Mouse (Mus musculus) MEL (cell line): ENCODE measurements around the gene Slc4a2. TPM values are rescaled to one million over a fixed set of nuclear protein-coding genes. Genes with fewer than 3 reads are reported as not detected.

Source experiments
- DNase-seq: peaks from one replicate; pipeline ENCODE4 v3.0.0; 2011; ENCODE audit warnings: low read depth, low spot score
- H3K27ac ChIP-seq: 2 replicates; pipeline ENCODE4 v1.5.1; 2012; ENCODE audit warnings: low read depth, mild to moderate bottlenecking, control low read depth, low read length, moderate library complexity; ENCODE audit not compliant: control insufficient read depth
- H3K27me3 ChIP-seq, 2 experiments: fragments of 150-350 bp in 1 of 2; sonication (generic) in 1 of 2; 2 replicates each; pipeline ENCODE4 v1.6.1; 2012; ENCODE audit warnings: low read length in 2 of 2, mild to moderate bottlenecking in 2 of 2, improper control_type of control experiment in 1 of 2, moderate library complexity in 1 of 2; ENCODE audit not compliant: insufficient read depth in 2 of 2, control insufficient read depth in 1 of 2
- H3K36me3 ChIP-seq, 2 experiments: 2 replicates each; pipeline ENCODE4 v1.6.1; 2012 to 2014; ENCODE audit warnings: low read length in 2 of 2, improper control_type of control experiment in 1 of 2, inconsistent platforms in 1 of 2, mild to moderate bottlenecking in 1 of 2; ENCODE audit not compliant: insufficient read depth in 2 of 2, control insufficient read depth in 1 of 2
- H3K4me1 ChIP-seq, 2 experiments: fragments of 150-350 bp in 1 of 2; sonication (generic) in 1 of 2; 2 replicates each; pipeline ENCODE4 v1.6.1; 2012; ENCODE audit warnings: low read length in 2 of 2, improper control_type of control experiment in 1 of 2, mild to moderate bottlenecking in 1 of 2; ENCODE audit not compliant: insufficient read depth in 2 of 2, control insufficient read depth in 1 of 2
- H3K4me3 ChIP-seq, 2 experiments: fragments of 150-350 bp in 1 of 2; sonication (generic) in 1 of 2; 2 replicates each; pipeline ENCODE4 v1.5.1; 2012; ENCODE audit warnings: low read depth in 2 of 2, low read length in 2 of 2, mild to moderate bottlenecking in 2 of 2, moderate library complexity in 2 of 2, control low read depth in 1 of 2, improper control_type of control experiment in 1 of 2; ENCODE audit not compliant: control insufficient read depth in 1 of 2, insufficient read depth in 1 of 2
- H3K79me2 ChIP-seq: 2 replicates; pipeline ENCODE4 v1.6.1; 2012; ENCODE audit warnings: mild to moderate bottlenecking, low read length, moderate library complexity; ENCODE audit not compliant: control insufficient read depth, poor library complexity, insufficient read depth
- H3K9ac ChIP-seq: 2 replicates; pipeline ENCODE4 v1.6.1; 2012; ENCODE audit warnings: low read depth, mild to moderate bottlenecking, control low read depth, low read length, moderate library complexity; ENCODE audit not compliant: control insufficient read depth, poor library complexity, severe bottlenecking
- H3K9me3 ChIP-seq: fragments of 150-350 bp; sonication (generic); replicated peaks from 2 replicates; pipeline ENCODE4 v1.6.1; 2012; ENCODE audit warnings: mild to moderate bottlenecking, low read length, improper control_type of control experiment, moderate library complexity; ENCODE audit not compliant: insufficient read depth
- CHD1 ChIP-seq: IDR thresholded peaks from 2 replicates; pipeline ENCODE4 v1.6.1; 2012; ENCODE audit warnings: low read depth, mild to moderate bottlenecking, inconsistent platforms, low read length, improper control_type of control experiment
- CHD2 ChIP-seq: IDR thresholded peaks from 2 replicates; pipeline ENCODE4 v1.6.1; 2011; ENCODE audit warnings: low read length, improper control_type of control experiment
- E2F4 ChIP-seq: IDR thresholded peaks from 2 replicates; pipeline ENCODE4 v1.6.1; 2011; ENCODE audit warnings: low read depth, low read length, improper control_type of control experiment, borderline replicate concordance
- EP300 ChIP-seq, 2 experiments: IDR thresholded peaks; 2 replicates each; pipeline ENCODE4 v1.6.1; 2011; ENCODE audit warnings: improper control_type of control experiment in 2 of 2, low read length in 2 of 2, low read depth in 1 of 2, mild to moderate bottlenecking in 1 of 2
- ETS1 ChIP-seq: IDR thresholded peaks from 2 replicates; pipeline ENCODE4 v1.6.1; 2012; ENCODE audit warnings: low read depth, mild to moderate bottlenecking, inconsistent platforms, low read length, improper control_type of control experiment, moderate library complexity
- GABPA ChIP-seq: IDR thresholded peaks from 2 replicates; pipeline ENCODE4 v1.6.1; 2012; ENCODE audit warnings: low read depth, mild to moderate bottlenecking, inconsistent platforms, low read length, improper control_type of control experiment, moderate library complexity
- GATA1 ChIP-seq: IDR thresholded peaks from 2 replicates; pipeline ENCODE4 v1.6.1; 2011; ENCODE audit warnings: low read depth, low read length, improper control_type of control experiment
- HCFC1 ChIP-seq: IDR thresholded peaks from 2 replicates; pipeline ENCODE4 v1.6.1; 2012; ENCODE audit warnings: low read depth, mild to moderate bottlenecking, inconsistent platforms, low read length, improper control_type of control experiment, moderate library complexity
- JUND ChIP-seq: IDR thresholded peaks from 2 replicates; pipeline ENCODE4 v1.6.1; 2011; ENCODE audit warnings: low read depth, mild to moderate bottlenecking, improper control_type of control experiment, low read length
- KAT2A ChIP-seq: conservative IDR thresholded peaks from 2 replicates; pipeline ENCODE4 v1.6.1; 2012; ENCODE audit warnings: low read depth, low read length, improper control_type of control experiment, inconsistent platforms
- MAFK ChIP-seq: IDR thresholded peaks from 2 replicates; pipeline ENCODE4 v1.6.1; 2011; ENCODE audit warnings: low read depth, mild to moderate bottlenecking, low read length, improper control_type of control experiment, borderline replicate concordance
- MAX ChIP-seq: IDR thresholded peaks from 2 replicates; pipeline ENCODE4 v1.6.1; 2011; ENCODE audit warnings: low read length, improper control_type of control experiment
- MAZ ChIP-seq: IDR thresholded peaks from 2 replicates; pipeline ENCODE4 v1.6.1; 2012; ENCODE audit warnings: low read depth, mild to moderate bottlenecking, inconsistent platforms, low read length, improper control_type of control experiment
- MEF2A ChIP-seq: IDR thresholded peaks from 2 replicates; pipeline ENCODE4 v1.6.1; 2014; ENCODE audit warnings: low read depth, mild to moderate bottlenecking, inconsistent platforms, low read length, improper control_type of control experiment; ENCODE audit not compliant: poor library complexity, insufficient replicate concordance, severe bottlenecking; ENCODE audit errors: extremely low read depth
- MXI1 ChIP-seq: IDR thresholded peaks from 2 replicates; pipeline ENCODE4 v1.6.1; 2011; ENCODE audit warnings: mild to moderate bottlenecking, low read depth, low read length, improper control_type of control experiment
- MYB ChIP-seq: IDR thresholded peaks from 2 replicates; pipeline ENCODE4 v1.6.1; 2011; ENCODE audit warnings: mild to moderate bottlenecking, low read depth, low read length, improper control_type of control experiment
- MYC ChIP-seq: IDR thresholded peaks from 2 replicates; pipeline ENCODE4 v1.6.1; 2011; ENCODE audit warnings: low read depth, mild to moderate bottlenecking, low read length, improper control_type of control experiment, moderate library complexity
- NELFE ChIP-seq: IDR thresholded peaks from 2 replicates; pipeline ENCODE4 v1.6.1; 2011; ENCODE audit warnings: low read depth, low read length, improper control_type of control experiment
- POLR2A ChIP-seq, 2 experiments: IDR thresholded peaks; 2 replicates each; pipeline ENCODE4 v1.6.1; 2011 to 2012; ENCODE audit warnings: low read length in 2 of 2, mild to moderate bottlenecking in 2 of 2, control low read depth in 1 of 2, improper control_type of control experiment in 1 of 2, low read depth in 1 of 2, moderate library complexity in 1 of 2; ENCODE audit not compliant: control insufficient read depth in 1 of 2, insufficient read depth in 1 of 2, poor library complexity in 1 of 2
- POLR2AphosphoS2 ChIP-seq: IDR thresholded peaks from 2 replicates; pipeline ENCODE4 v1.6.1; 2011; ENCODE audit warnings: low read length, improper control_type of control experiment
- POLR2AphosphoS5 ChIP-seq: IDR thresholded peaks from 2 replicates; pipeline ENCODE4 v1.6.1; 2012; ENCODE audit warnings: low read depth, borderline replicate concordance, mild to moderate bottlenecking, inconsistent platforms, low read length, moderate library complexity, mixed read lengths
- RAD21 ChIP-seq: IDR thresholded peaks from 2 replicates; pipeline ENCODE4 v1.6.1; 2011; ENCODE audit warnings: mild to moderate bottlenecking, low read depth, low read length, improper control_type of control experiment
- RCOR1 ChIP-seq: IDR thresholded peaks from 2 replicates; pipeline ENCODE4 v1.6.1; 2012; ENCODE audit warnings: low read depth, mild to moderate bottlenecking, inconsistent platforms, low read length, improper control_type of control experiment
- SIN3A ChIP-seq: IDR thresholded peaks from 2 replicates; pipeline ENCODE4 v1.6.1; 2012; ENCODE audit warnings: low read length, improper control_type of control experiment, inconsistent platforms
- SMC3 ChIP-seq: IDR thresholded peaks from 2 replicates; pipeline ENCODE4 v1.6.1; 2011; ENCODE audit warnings: low read depth, low read length, improper control_type of control experiment
- TAL1 ChIP-seq: IDR thresholded peaks from 2 replicates; pipeline ENCODE4 v1.6.1; 2012; ENCODE audit warnings: mild to moderate bottlenecking, inconsistent platforms, low read length, moderate library complexity, mixed read lengths
- TBP ChIP-seq: IDR thresholded peaks from 2 replicates; pipeline ENCODE4 v1.8.0; 2011; ENCODE audit warnings: low read depth, low read length, improper control_type of control experiment
- TCF12 ChIP-seq: IDR thresholded peaks from 2 replicates; pipeline ENCODE4 v1.6.1; 2014; ENCODE audit warnings: low read depth, mild to moderate bottlenecking, inconsistent platforms, low read length, improper control_type of control experiment, moderate library complexity
- UBTF ChIP-seq: IDR thresholded peaks from 2 replicates; pipeline ENCODE4 v1.6.1; 2012; ENCODE audit warnings: low read depth, mild to moderate bottlenecking, inconsistent platforms, low read length, improper control_type of control experiment, moderate library complexity, borderline replicate concordance; ENCODE audit not compliant: insufficient read depth
- USF1 ChIP-seq: IDR thresholded peaks from 2 replicates; pipeline ENCODE4 v1.6.1; 2014; ENCODE audit warnings: low read depth, mild to moderate bottlenecking, inconsistent platforms, low read length, improper control_type of control experiment, moderate library complexity
- USF2 ChIP-seq, 2 experiments: IDR thresholded peaks; 2 replicates each; pipeline ENCODE4 v1.6.1; 2011 to 2012; ENCODE audit warnings: improper control_type of control experiment in 2 of 2, low read length in 2 of 2, borderline replicate concordance in 1 of 2, inconsistent platforms in 1 of 2, low read depth in 1 of 2, mild to moderate bottlenecking in 1 of 2; ENCODE audit not compliant: insufficient read depth in 1 of 2
- ZC3H11A ChIP-seq: IDR thresholded peaks from 2 replicates; pipeline ENCODE4 v1.6.1; 2012; ENCODE audit warnings: low read depth, mild to moderate bottlenecking, inconsistent platforms, low read length, improper control_type of control experiment
- ZKSCAN1 ChIP-seq: IDR thresholded peaks from 2 replicates; pipeline ENCODE4 v1.6.1; 2012; ENCODE audit warnings: low read depth, mild to moderate bottlenecking, inconsistent platforms, low read length, improper control_type of control experiment, moderate library complexity
- ZMIZ1 ChIP-seq: IDR thresholded peaks from 2 replicates; pipeline ENCODE4 v1.6.1; 2012; ENCODE audit warnings: low read depth, mild to moderate bottlenecking, inconsistent platforms, low read length, improper control_type of control experiment, moderate library complexity
- ZNF384 ChIP-seq: IDR thresholded peaks from 2 replicates; pipeline ENCODE4 v1.6.1; 2012; ENCODE audit warnings: low read depth, mild to moderate bottlenecking, inconsistent platforms, low read length, improper control_type of control experiment
- polyA plus RNA-seq, 2 experiments: library from polyadenylated mRNA; stranded (reverse) in 1 of 2; unstranded in 1 of 2; fragments of >175 nt in 1 of 2; fragments of >200 nt in 1 of 2; gene quantifications; 2 replicates each; pipeline versions ENCODE4 v1.2.1 to v1.2.4; 2012; ENCODE audit warnings: low replicate concordance in 2 of 2, low read depth in 1 of 2; ENCODE audit not compliant: insufficient read length in 2 of 2, insufficient read depth in 1 of 2, missing spikeins in 1 of 2
- total RNA-seq: library from RNA; depleted of rRNA; stranded (reverse); fragments of 300-350 nt; gene quantifications from 2 replicates; pipeline ENCODE4 v1.2.3, GENCODE M21; 2012

The Slc4a2 gene
- total and polyA plus RNA-seq, 3 experiments = 20.9 to 56.3 TPM; not detected in 1

DNA sequence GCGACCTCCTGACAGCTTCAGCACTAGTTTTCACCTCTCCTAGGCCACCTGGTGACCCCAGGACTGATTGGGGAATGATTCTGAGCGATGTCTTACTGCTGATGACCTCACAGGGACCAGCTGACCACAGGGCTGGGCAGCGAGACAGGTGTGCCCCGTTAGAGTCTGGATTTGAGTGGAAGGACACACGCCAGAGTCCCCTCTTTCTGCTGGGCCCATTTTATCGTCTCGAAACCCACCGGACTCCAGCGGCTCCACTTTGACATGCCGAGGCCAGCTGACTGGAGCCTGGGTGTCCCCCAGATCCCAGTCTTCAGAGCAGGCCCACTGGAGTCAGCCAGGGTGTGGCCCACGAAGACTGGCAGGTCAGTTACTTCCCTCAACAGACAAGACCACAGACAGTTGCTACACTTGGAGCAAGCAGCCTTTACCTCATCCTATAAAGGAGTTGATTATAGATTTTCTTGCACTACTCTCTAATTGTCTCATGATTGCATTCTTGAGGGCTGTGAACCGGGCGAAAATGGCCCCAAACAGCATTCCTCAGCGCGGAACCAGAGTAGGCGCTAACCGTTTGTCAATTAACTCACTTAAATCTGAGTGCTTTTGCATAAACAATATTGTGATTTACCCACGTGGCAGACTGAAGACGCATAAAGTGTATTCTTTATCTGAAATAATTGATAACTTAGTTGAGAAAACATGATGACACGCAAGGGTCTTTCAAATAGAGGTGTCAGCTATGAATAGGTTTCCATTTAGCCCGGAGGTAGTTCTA is 556 bp downstream of the Slc4a2 start:
- peak overlapping the region; percentile 60 for H3K27ac ChIP-seq
- peak overlapping the region; percentile 78 for H3K9ac ChIP-seq
- DNase-seq = peak; percentile 71
- H3K36me3 ChIP-seq = peaks cover 0 to 17% of the 10 kb centered on the region in 2 experiments; a peak in 2 of 4 replicates
- H3K27me3 ChIP-seq = no peaks in the 10 kb centered on the region
- peaks cover 6 to 22% of the 10 kb centered on the region in 2 experiments for H3K4me1 ChIP-seq
- H3K4me3 ChIP-seq = peak overlapping the region; percentile 59 to 70
- H3K79me2 ChIP-seq = peaks cover 14% of the 10 kb centered on the region
- H3K9me3 ChIP-seq = no peaks in the 10 kb centered on the region
- TF ChIP-seq POLR2AphosphoS5 (no peak), E2F4 (no peak), NELFE (no peak; the same call in 1 of the 2 replicates), CHD1 (no peak), ETS1 (no peak), CHD2 (no peak; the same call in 1 of the 2 replicates), MEF2A (no peak), MXI1 (peak; percentile 93), MYC (peak; percentile 85), RCOR1 (peak; percentile 46; the same call in 1 of the 2 replicates), POLR2AphosphoS2 (peak; percentile 55), KAT2A (no peak), MAX (peak; percentile 67; the same call in 1 of the 2 replicates), MAFK (no peak), USF2 (IDR thresholded peaks at IDR 0.05; ENCODE audit: borderline replicate concordance in 1 of 2, insufficient read depth in 1 of 2, low read depth in 1 of 2, low read length in 2 of 2) (0 out of 4 replicates have a peak, but pooled peaks of 1 of the 2 experiments have one; percentile 17), MYB (peak; percentile 62; the same call in 1 of the 2 replicates), MAZ (0 out of 2 replicates have a peak, but pooled peaks have one; percentile 19), RAD21 (no peak), JUND (no peak), POLR2A (IDR thresholded peaks at IDR 0.05; ENCODE audit: control insufficient read depth in 1 of 2, insufficient read depth in 1 of 2, low read depth in 1 of 2, low read length in 2 of 2, poor library complexity in 1 of 2) (peak in 1 of 2 experiments; percentile 54; a peak in 2 of 4 replicates), USF1 (peak; percentile 11; the same call in 1 of the 2 replicates), GATA1 (no peak), ZNF384 (no peak), TCF12 (no peak), ZMIZ1 (peak; percentile 30; the same call in 1 of the 2 replicates), ZC3H11A (no peak), ZKSCAN1 (no peak), GABPA (no peak), HCFC1 (no peak), SIN3A (peak; percentile 75), UBTF (no peak), EP300 (IDR thresholded peaks at IDR 0.05; ENCODE audit: low read depth in 1 of 2, low read length in 2 of 2) (no peak; a peak in 1 of 4 replicates), TAL1 (no peak), TBP (no peak), SMC3 (no peak)
